Mouse (Mus musculus): ENCODE data around the gene Ubxn11.

DNA sequence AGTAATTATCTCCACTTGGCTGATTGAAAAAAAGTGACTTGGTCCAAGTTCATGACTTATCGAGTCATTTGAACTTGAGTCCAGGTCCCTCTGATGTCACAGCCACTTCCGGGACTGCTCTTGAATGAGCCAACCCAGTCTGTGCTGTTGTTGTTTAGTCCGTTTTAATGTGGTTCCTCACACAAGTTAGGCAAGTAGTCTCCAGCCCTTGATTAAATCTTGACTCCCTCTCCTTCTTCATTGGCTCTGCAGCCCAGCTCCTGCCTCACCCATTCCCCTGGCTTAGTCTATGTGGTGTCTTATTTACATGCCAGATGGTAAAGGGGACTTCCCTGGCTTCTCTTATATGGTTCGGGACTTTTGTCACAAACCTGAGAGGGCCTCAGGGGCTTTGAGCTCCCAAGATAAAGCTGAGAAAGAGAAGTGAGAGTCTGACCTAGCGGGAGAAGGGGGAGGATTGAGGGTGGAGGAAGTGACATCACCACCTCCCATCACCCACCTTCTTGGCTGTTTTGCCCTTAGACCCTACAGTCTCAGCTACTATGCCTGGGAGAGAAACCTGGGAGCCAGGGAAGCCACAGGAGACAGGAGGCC, 5.3 kb upstream of the Ubxn11 start:
- no peak for TF ChIP-seq CTCF (IDR thresholded peaks at IDR 0.05; ENCODE audit: extremely low read depth, insufficient read depth, low read length)
- no peak for TF ChIP-seq POLR2A (IDR thresholded peaks at IDR 0.05; ENCODE audit: extremely low read depth, insufficient read depth, low read length)

All from cortical plate, adult 2 months (tissue).